Mouse (Mus musculus) macrophage (primary cell): ENCODE results near the gene a. TPM values are rescaled to one million over a fixed set of nuclear protein-coding genes. Genes with fewer than 3 reads are reported as not detected.

Source experiments
- H3K27ac ChIP-seq: fragments of 350-480 bp; formaldehyde crosslinking; 2 replicates; pipeline ENCODE4 v1.9.0; 2021
- H3K36me3 ChIP-seq: fragments of 350-480 bp; formaldehyde crosslinking; 2 replicates; pipeline ENCODE4 v1.9.0; 2021; ENCODE audit errors: inconsistent target
- H3K4me3 ChIP-seq: fragments of 350-480 bp; formaldehyde crosslinking; 2 replicates; pipeline ENCODE4 v1.9.0; 2021; ENCODE audit errors: inconsistent target
- H3K79me2 ChIP-seq: fragments of 350-480 bp; formaldehyde crosslinking; 2 replicates; pipeline ENCODE4 v1.9.0; 2021; ENCODE audit errors: inconsistent target
- WGBS: methylation state at CpG from one replicate; pipeline ENCODE4 v1.1.7; 2026; ENCODE audit warnings: inconsistent platforms; ENCODE audit not compliant: missing documents; 5-methylcytosine and 5-hydroxymethylcytosine counted together
- polyA plus RNA-seq: library from polyadenylated mRNA; stranded (reverse); fragments of 250-400 nt; gene quantifications from 3 replicates; pipeline ENCODE4 v1.2.4, GENCODE M21; 2018; ENCODE audit warnings: inconsistent platforms

The a gene
- polyA plus RNA-seq, 1 experiment from 2014 or later = not detected

DNA sequence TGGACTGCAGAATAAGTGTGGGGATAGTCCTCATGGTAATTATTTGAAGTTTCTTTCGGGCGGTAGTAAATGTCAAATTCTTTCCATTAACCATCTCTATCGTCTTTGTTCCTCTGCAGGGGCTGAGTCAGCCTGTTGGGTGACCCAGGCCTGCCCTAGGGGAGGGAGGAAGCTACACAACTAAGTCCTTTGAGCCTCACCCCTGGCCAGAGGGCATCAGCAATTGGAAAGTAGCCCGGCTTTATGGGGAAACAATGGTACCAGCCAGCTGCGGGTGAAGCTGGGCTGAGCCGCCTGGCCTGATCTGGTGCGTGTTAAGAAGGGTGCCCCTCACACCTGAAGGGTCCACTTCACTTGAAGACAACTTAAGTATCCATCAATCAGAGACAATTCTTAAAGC lies 308.2 kb downstream of the a start:
- 80% methylated on average over 7 of the region's 7 CpGs for WGBS
- Histone ChIP-seq H3K27ac (no peak overlapping the region), H3K79me2 (no peaks in the 10 kb centered on the region), H3K36me3 (no peaks in the 10 kb centered on the region), H3K4me3 (no peak overlapping the region)

DNA sequence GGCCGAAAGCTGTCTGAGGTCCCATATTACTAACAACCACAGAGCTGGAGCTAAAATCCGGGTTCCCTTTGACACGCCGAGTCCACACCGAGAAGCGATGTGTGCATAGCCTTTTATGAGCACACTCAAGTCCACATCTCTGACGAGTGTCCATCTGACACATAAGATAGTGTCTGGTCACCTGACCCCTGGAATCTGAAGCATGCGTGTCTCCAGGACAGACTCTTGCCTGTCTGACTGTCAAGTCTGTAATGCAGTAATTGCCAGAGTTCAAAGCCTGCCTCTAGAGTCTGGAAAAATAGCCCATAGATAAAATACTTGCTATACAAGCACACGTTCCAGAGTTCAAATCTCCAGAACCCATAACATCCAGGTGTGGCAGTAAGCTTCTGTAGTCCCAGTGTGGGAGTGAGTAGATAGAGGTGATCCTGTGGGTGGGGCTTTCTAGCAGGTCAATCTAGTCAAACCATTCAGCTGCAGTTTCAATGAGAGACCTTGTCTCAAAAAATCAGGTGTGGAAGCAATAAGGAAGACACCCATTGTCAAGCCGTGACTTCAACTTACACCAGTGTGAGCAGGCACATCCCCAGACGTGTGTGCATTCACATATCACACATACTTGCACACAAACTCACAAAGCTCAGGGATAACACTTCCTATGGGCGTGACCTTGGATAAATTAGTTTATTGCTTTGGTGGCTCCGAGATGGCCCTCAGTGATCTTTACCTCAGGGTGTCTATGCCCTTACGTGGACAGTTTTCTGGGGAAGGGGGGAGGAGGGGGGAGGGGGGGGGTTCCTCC lies 309.0 kb downstream of the a start:
- Histone ChIP-seq H3K36me3 (no peaks in the 10 kb centered on the region), H3K4me3 (no peak overlapping the region), H3K79me2 (no peaks in the 10 kb centered on the region), H3K27ac (no peak overlapping the region; the same call in 1 of the 2 replicates)
- WGBS = 76% methylated on average over 14 of the region's 14 CpGs

Other genes starting within 250 kb of the a start
- gene 1700003F12Rik, start 244.3 kb upstream of the a start, polyA plus RNA-seq = 1.3 to 7.5 TPM (median 3.9 TPM) in 3 replicates
- not detected in 3 replicates for gene Actl10, start 239.6 kb upstream of the a start, polyA plus RNA-seq
- gene Necab3, start 232.5 kb upstream of the a start, polyA plus RNA-seq = 0.10 to 0.91 TPM in 2 of 3 replicates, not detected in the other
- 14.1 to 33.2 TPM (median 21.6 TPM) in 3 replicates for gene E2f1, start 221.5 kb upstream of the a start, polyA plus RNA-seq
- 9.5 to 12.3 TPM (median 11.9 TPM) in 3 replicates for gene Pxmp4, start 187.7 kb upstream of the a start, polyA plus RNA-seq
- gene Zfp341, start 178.1 kb upstream of the a start, polyA plus RNA-seq = 1.6 to 1.9 TPM (median 1.8 TPM) in 3 replicates
- gene 4930519P11Rik, start 178.0 kb upstream of the a start, polyA plus RNA-seq = not detected in 3 replicates
- gene Chmp4b, start 139.7 kb upstream of the a start, polyA plus RNA-seq = 337 to 461 TPM (median 343 TPM) in 3 replicates
- not detected in 3 replicates for gene Gm14214, start 21.4 kb upstream of the a start, polyA plus RNA-seq
- gene Raly, start 306 bp upstream of the a start, polyA plus RNA-seq = 115 to 167 TPM (median 115 TPM) in 3 replicates
- gene Eif2s2, start 101.5 kb downstream of the a start, polyA plus RNA-seq = 113 to 188 TPM (median 127 TPM) in 3 replicates
- not detected in 3 replicates for gene Gm14226, start 226.9 kb downstream of the a start, polyA plus RNA-seq